Mouse (Mus musculus) myocyte (in vitro differentiated cells): ENCODE data around the gene Stoml1. TPM values are rescaled to one million over a fixed set of nuclear protein-coding genes. Genes with fewer than 3 reads are reported as not detected.

Experiments
- H3K27me3 ChIP-seq: one replicate; pipeline ENCODE4 v1.6.1; 2011; ENCODE audit not compliant: control insufficient read depth, insufficient read depth, insufficient read length
- H3K36me3 ChIP-seq: one replicate; pipeline ENCODE4 v1.6.1; 2011; ENCODE audit not compliant: control insufficient read depth, insufficient read depth
- H3K4me2 ChIP-seq: one replicate; pipeline ENCODE4 v1.6.1; 2011; ENCODE audit warnings: low read depth, control low read depth
- H3K4me3 ChIP-seq: one replicate; pipeline ENCODE4 v1.5.1; 2011; ENCODE audit warnings: mild to moderate bottlenecking, control low read depth, moderate library complexity
- H3K79me2 ChIP-seq: one replicate; pipeline ENCODE4 v1.6.1; 2011; ENCODE audit not compliant: control insufficient read depth, insufficient read depth
- H3ac ChIP-seq: one replicate; pipeline ENCODE4 v1.6.1; 2011; ENCODE audit not compliant: control insufficient read depth, insufficient read length
- CEBPB ChIP-seq: IDR thresholded peaks from 2 replicates; pipeline ENCODE4 v1.6.1; 2011; ENCODE audit warnings: mild to moderate bottlenecking, moderate library complexity; ENCODE audit not compliant: poor library complexity, insufficient read depth, severe bottlenecking
- E2F4 ChIP-seq: IDR thresholded peaks from one replicate; pipeline ENCODE4 v1.6.1; 2011; ENCODE audit warnings: mild to moderate bottlenecking, control low read depth, moderate library complexity; ENCODE audit not compliant: insufficient read depth
- MAX ChIP-seq: IDR thresholded peaks from one replicate; pipeline ENCODE4 v1.6.1; 2011; ENCODE audit warnings: low read depth, mild to moderate bottlenecking, control low read depth
- MYOD1 ChIP-seq, 3 experiments: IDR thresholded peaks; one replicate each; pipeline ENCODE4 v1.6.1; 2011; ENCODE audit warnings: control low read depth in 2 of 3, low read depth in 2 of 3, mild to moderate bottlenecking in 2 of 3, moderate library complexity in 1 of 3; ENCODE audit not compliant: insufficient read length in 2 of 3, control insufficient read depth in 1 of 3
- MYOG ChIP-seq, 3 experiments: IDR thresholded peaks; one replicate each; pipeline ENCODE4 v1.6.1; 2011; ENCODE audit warnings: control low read depth in 2 of 3, low read depth in 2 of 3, mild to moderate bottlenecking in 2 of 3; ENCODE audit not compliant: insufficient read length in 2 of 3, control insufficient read depth in 1 of 3, insufficient read depth in 1 of 3
- POLR2A ChIP-seq: IDR thresholded peaks from one replicate; pipeline ENCODE4 v1.6.1; 2011; ENCODE audit warnings: low read depth, mild to moderate bottlenecking, control low read depth, moderate library complexity; ENCODE audit not compliant: insufficient read length
- POLR2AphosphoS2 ChIP-seq: IDR thresholded peaks from one replicate; pipeline ENCODE4 v1.6.1; 2011; ENCODE audit warnings: low read depth, control low read depth; ENCODE audit not compliant: insufficient read length
- REST ChIP-seq: IDR thresholded peaks from one replicate; pipeline ENCODE4 v1.6.1; 2011; ENCODE audit warnings: mild to moderate bottlenecking, control low read depth, moderate library complexity; ENCODE audit not compliant: insufficient read depth, insufficient read length
- SRF ChIP-seq: IDR thresholded peaks from one replicate; pipeline ENCODE4 v1.6.1; 2011; ENCODE audit warnings: low read depth; ENCODE audit not compliant: control insufficient read depth, insufficient read length
- TCF12 ChIP-seq: IDR thresholded peaks from one replicate; pipeline ENCODE4 v1.6.1; 2011; ENCODE audit warnings: mild to moderate bottlenecking, control low read depth; ENCODE audit not compliant: poor library complexity, insufficient read depth, severe bottlenecking
- TCF3 ChIP-seq: IDR thresholded peaks from one replicate; pipeline ENCODE4 v1.6.1; 2011; ENCODE audit warnings: low read depth, control low read depth; ENCODE audit not compliant: insufficient read length
- USF1 ChIP-seq: IDR thresholded peaks from one replicate; pipeline ENCODE4 v1.6.1; 2011; ENCODE audit warnings: low read depth, mild to moderate bottlenecking, control low read depth, moderate library complexity
- polyA plus RNA-seq: library from polyadenylated mRNA; unstranded; fragments of >200 nt; fragmentation: generic; extraction: Trizol; gene quantifications from one replicate; pipeline ENCODE4 v1.2.1, GENCODE M21; 2012; ENCODE audit warnings: missing spikeins

Gene Stoml1
- polyA plus RNA-seq, 1 experiment, result 37.9 TPM

GRCm38 (mm10) chr9:58216402-58216801 lies 36.6 kb upstream of the Stoml1 start:
- H3K27me3 ChIP-seq, result no peaks in the 10 kb centered on the region
- H3K79me2 ChIP-seq, result no peaks in the 10 kb centered on the region
- H3K4me2 ChIP-seq, result no peak overlapping the region
- H3K36me3 ChIP-seq, result peaks cover 7% of the 10 kb centered on the region
- H3ac ChIP-seq, result no peak overlapping the region
- TF ChIP-seq MYOG (IDR thresholded peaks at IDR 0.05; ENCODE audit: control insufficient read depth in 1 of 3, insufficient read depth in 1 of 3, insufficient read length in 2 of 3, low read depth in 2 of 3), result no peak
- TF ChIP-seq POLR2AphosphoS2, result peak; percentile 72
- no peak for TF ChIP-seq CEBPB
- H3K4me3 ChIP-seq, result no peak overlapping the region

GRCm38 (mm10) chr9:58218539-58218938 lies 34.4 kb upstream of the Stoml1 start:
- no peak overlapping the region for H3ac ChIP-seq

GRCm38 (mm10) chr9:58220218-58220903 lies 32.6 kb upstream of the Stoml1 start:
- H3K79me2 ChIP-seq, result no peaks in the 10 kb centered on the region
- peaks cover 17% of the 10 kb centered on the region for H3K36me3 ChIP-seq
- no peak overlapping the region for H3K4me2 ChIP-seq
- H3ac ChIP-seq, result no peak overlapping the region
- TF ChIP-seq POLR2A, result no peak
- no peak for TF ChIP-seq MYOD1 (IDR thresholded peaks at IDR 0.05; ENCODE audit: control insufficient read depth in 1 of 3, insufficient read length in 2 of 3, low read depth in 2 of 3)
- no peak for TF ChIP-seq E2F4
- no peak for TF ChIP-seq USF1
- TF ChIP-seq MYOG (IDR thresholded peaks at IDR 0.05; ENCODE audit: control insufficient read depth in 1 of 3, insufficient read depth in 1 of 3, insufficient read length in 2 of 3, low read depth in 2 of 3), result no peak
- peak; percentile 16 for TF ChIP-seq POLR2AphosphoS2
- no peak overlapping the region for H3K4me3 ChIP-seq
- H3K27me3 ChIP-seq, result no peaks in the 10 kb centered on the region

More at GRCm38 (mm10) chr9:58218539-58218938, 34.4 kb upstream of the Stoml1 start:
- Histone ChIP-seq H3K36me3 (peaks cover 11% of the 10 kb centered on the region), H3K4me3 (no peak overlapping the region), H3K79me2 (no peaks in the 10 kb centered on the region), H3K27me3 (no peaks in the 10 kb centered on the region), H3K4me2 (no peak overlapping the region)
- TF ChIP-seq MYOG (IDR thresholded peaks at IDR 0.05; ENCODE audit: control insufficient read depth in 1 of 3, insufficient read depth in 1 of 3, insufficient read length in 2 of 3, low read depth in 2 of 3) (no peak), CEBPB (no peak), TCF12 (no peak), SRF (no peak), POLR2AphosphoS2 (no peak), USF1 (no peak), REST (no peak), MYOD1 (IDR thresholded peaks at IDR 0.05; ENCODE audit: control insufficient read depth in 1 of 3, insufficient read length in 2 of 3, low read depth in 2 of 3) (no peak), MAX (no peak), TCF3 (no peak), POLR2A (no peak), E2F4 (no peak)

- peaks cover 29% of the 10 kb centered on the region for H3K36me3 ChIP-seq
- no peaks in the 10 kb centered on the region for H3K79me2 ChIP-seq
Observed at GRCm38 (mm10) chr9:58224356-58224755, 28.6 kb upstream of the Stoml1 start.

GRCm38 (mm10) chr9:58225915-58226913 lies 26.8 kb upstream of the Stoml1 start:
- Histone ChIP-seq H3K4me3 (no peak overlapping the region), H3K4me2 (no peak overlapping the region), H3ac (no peak overlapping the region), H3K79me2 (no peaks in the 10 kb centered on the region), H3K27me3 (no peaks in the 10 kb centered on the region), H3K36me3 (peaks cover 26% of the 10 kb centered on the region)
- TF ChIP-seq TCF3 (no peak), MYOD1 (IDR thresholded peaks at IDR 0.05; ENCODE audit: control insufficient read depth in 1 of 3, insufficient read length in 2 of 3, low read depth in 2 of 3) (no peak), CEBPB (no peak), TCF12 (no peak), MYOG (IDR thresholded peaks at IDR 0.05; ENCODE audit: control insufficient read depth in 1 of 3, insufficient read depth in 1 of 3, insufficient read length in 2 of 3, low read depth in 2 of 3) (no peak), MAX (no peak), REST (no peak), USF1 (no peak), POLR2A (no peak), SRF (no peak), POLR2AphosphoS2 (no peak), E2F4 (no peak)

More at GRCm38 (mm10) chr9:58224356-58224755, 28.6 kb upstream of the Stoml1 start:
- Histone ChIP-seq H3K4me3 (no peak overlapping the region), H3K4me2 (no peak overlapping the region), H3ac (no peak overlapping the region), H3K27me3 (no peaks in the 10 kb centered on the region)
- TF ChIP-seq MYOD1 (IDR thresholded peaks at IDR 0.05; ENCODE audit: control insufficient read depth in 1 of 3, insufficient read length in 2 of 3, low read depth in 2 of 3) (peak; percentile 16 to 69 (median 58)), MYOG (IDR thresholded peaks at IDR 0.05; ENCODE audit: control insufficient read depth in 1 of 3, insufficient read depth in 1 of 3, insufficient read length in 2 of 3, low read depth in 2 of 3) (peak in 1 of 3 experiments; percentile 43), TCF12 (no peak)
